Mouse (Mus musculus): Measurements from ENCODE around the gene Elmsan1. TPM values are rescaled to one million over a fixed set of nuclear protein-coding genes. Genes with fewer than 3 reads are reported as not detected.

Gene Elmsan1
- total RNA-seq, 2 experiments from 2014 or later: 19.2 to 24.9 TPM

- peak; percentile 93 for DNase-seq
Observed at GRCm38 (mm10) chr12:84175659-84176061, 43.0 kb downstream of the Elmsan1 start.

GRCm38 (mm10) chr12:84174871-84175270 is 43.8 kb downstream of the Elmsan1 start:
- peak; percentile 88 for DNase-seq

- peak; percentile 85 for DNase-seq
Observed at GRCm38 (mm10) chr12:84174190-84174811, 44.4 kb downstream of the Elmsan1 start.

- no peak for DNase-seq
Observed at GRCm38 (mm10) chr12:84173309-84173915, 45.3 kb downstream of the Elmsan1 start.

- DNase-seq: no peak
Observed at GRCm38 (mm10) chr12:84172862-84173261, 45.8 kb downstream of the Elmsan1 start.

GRCm38 (mm10) chr12:84172216-84172615 is 46.5 kb downstream of the Elmsan1 start:
- DNase-seq: no peak

GRCm38 (mm10) chr12:84170610-84171009 is 48.1 kb downstream of the Elmsan1 start:
- DNase-seq: no peak

- DNase-seq: no peak
Observed at GRCm38 (mm10) chr12:84165631-84166373, 52.9 kb downstream of the Elmsan1 start.

GRCm38 (mm10) chr12:84163586-84164110 is 55.0 kb downstream of the Elmsan1 start:
- DNase-seq: no peak

GRCm38 (mm10) chr12:84163133-84163532 is 55.5 kb downstream of the Elmsan1 start:
- peak; percentile 64 for DNase-seq

GRCm38 (mm10) chr12:84161616-84162433 is 56.9 kb downstream of the Elmsan1 start:
- no peak for DNase-seq

- DNase-seq: no peak
Observed at GRCm38 (mm10) chr12:84161116-84161515, 57.6 kb downstream of the Elmsan1 start.

- DNase-seq: no peak
Observed at GRCm38 (mm10) chr12:84160491-84160890, 58.2 kb downstream of the Elmsan1 start.

GRCm38 (mm10) chr12:84158156-84158555 is 60.5 kb downstream of the Elmsan1 start:
- DNase-seq: no peak

GRCm38 (mm10) chr12:84156210-84156609 is 62.5 kb downstream of the Elmsan1 start:
- no peak for DNase-seq

- no peak for DNase-seq
Observed at GRCm38 (mm10) chr12:84155523-84155871, 63.2 kb downstream of the Elmsan1 start.

- DNase-seq: peak; percentile 76
Observed at GRCm38 (mm10) chr12:84154786-84155522, 63.7 kb downstream of the Elmsan1 start.

GRCm38 (mm10) chr12:84153414-84153813 is 65.3 kb downstream of the Elmsan1 start:
- DNase-seq: no peak

- no peak for DNase-seq
Observed at GRCm38 (mm10) chr12:84152352-84153190, 66.1 kb downstream of the Elmsan1 start.

GRCm38 (mm10) chr12:84151911-84152310 is 66.8 kb downstream of the Elmsan1 start:
- DNase-seq: no peak

GRCm38 (mm10) chr12:84150976-84151375 is 67.7 kb downstream of the Elmsan1 start:
- DNase-seq: no peak
